Mouse (Mus musculus) natural killer cell, adult 2 months (primary cell): ENCODE data around the gene Sp6.

ENCODE experiments used
- DNase-seq, 2 experiments: peaks; one replicate each; pipeline ENCODE4 v3.0.0; 2022; ENCODE audit warnings: low spot score in 2 of 2

Gene Sp6

DNA sequence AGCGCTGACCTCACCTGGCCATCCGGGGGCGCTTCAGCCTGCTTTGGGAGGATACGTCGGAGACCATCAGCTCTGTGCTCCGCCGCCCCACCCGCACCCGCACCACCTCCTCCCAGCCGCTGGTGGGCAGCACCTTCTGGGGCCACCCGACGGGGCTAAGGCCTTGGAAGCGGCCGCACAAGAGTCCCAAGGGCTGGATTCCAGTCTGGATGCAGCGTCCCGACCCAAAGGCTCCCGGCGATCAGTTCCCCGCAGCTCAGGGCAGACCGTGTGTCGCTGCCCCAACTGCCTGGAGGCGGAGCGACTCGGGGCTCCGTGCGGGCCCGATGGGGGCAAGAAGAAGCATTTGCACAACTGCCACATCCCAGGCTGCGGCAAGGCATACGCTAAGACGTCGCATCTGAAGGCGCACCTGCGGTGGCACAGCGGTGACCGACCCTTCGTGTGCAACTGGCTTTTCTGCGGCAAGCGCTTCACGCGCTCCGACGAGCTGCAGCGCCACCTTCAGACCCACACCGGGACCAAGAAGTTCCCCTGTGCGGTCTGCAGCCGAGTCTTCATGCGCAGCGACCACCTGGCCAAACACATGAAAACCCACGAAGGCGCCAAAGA, 8.8 kb downstream of the Sp6 start:
- DNase-seq = peak; percentile 66 to 81

DNA sequence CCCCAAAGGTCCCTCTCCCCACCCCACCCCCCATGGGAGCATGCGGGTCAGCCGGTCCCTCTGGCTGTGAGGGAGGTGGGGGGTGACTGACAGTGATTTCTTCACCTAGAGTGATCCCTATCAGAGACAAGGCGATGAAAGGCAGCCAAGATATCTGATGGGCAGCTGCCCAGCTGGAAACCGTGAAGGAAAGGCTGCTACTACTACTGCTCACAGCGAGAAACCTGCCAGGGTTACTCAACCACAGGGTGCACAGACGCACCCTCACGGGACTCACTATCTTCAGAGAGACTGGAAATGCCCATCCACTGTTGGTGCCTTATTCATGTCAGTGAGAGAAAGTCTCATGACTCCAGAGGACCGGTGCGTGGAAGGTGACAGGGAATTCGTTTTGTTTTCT, 11.8 kb downstream of the Sp6 start:
- no peak for DNase-seq

DNA sequence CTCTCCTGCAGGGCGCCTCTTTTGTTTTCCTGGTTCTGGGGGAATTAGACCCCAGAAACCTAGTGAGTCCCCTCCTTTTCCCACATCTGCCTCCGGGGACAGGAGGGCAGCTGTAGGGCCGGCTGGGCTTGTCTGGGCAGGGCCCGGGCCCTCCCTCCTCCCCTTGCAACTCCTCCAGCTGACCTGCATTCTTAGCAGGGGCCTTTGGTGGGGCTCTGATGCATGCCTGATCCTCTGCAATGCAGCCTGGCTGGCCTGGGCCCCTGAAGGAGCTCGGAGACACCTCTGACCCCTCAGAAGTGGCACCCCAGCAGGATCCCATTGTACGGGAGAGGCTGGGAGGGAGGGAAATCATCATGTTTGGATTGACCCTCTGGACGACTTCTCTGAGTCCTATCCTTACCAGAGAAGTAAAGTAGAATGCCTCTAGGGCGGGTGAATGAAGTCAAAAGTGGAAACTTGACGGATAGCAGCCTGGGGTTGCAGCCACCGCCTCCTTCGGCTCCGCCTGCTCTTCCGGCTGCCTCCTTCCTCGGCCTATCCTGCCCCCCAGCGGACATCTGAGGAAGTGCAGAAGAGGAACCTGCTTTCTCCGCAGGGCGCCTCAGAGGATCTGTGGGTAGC, 12.6 kb downstream of the Sp6 start:
- DNase-seq = peak; percentile 83 to 90

DNA sequence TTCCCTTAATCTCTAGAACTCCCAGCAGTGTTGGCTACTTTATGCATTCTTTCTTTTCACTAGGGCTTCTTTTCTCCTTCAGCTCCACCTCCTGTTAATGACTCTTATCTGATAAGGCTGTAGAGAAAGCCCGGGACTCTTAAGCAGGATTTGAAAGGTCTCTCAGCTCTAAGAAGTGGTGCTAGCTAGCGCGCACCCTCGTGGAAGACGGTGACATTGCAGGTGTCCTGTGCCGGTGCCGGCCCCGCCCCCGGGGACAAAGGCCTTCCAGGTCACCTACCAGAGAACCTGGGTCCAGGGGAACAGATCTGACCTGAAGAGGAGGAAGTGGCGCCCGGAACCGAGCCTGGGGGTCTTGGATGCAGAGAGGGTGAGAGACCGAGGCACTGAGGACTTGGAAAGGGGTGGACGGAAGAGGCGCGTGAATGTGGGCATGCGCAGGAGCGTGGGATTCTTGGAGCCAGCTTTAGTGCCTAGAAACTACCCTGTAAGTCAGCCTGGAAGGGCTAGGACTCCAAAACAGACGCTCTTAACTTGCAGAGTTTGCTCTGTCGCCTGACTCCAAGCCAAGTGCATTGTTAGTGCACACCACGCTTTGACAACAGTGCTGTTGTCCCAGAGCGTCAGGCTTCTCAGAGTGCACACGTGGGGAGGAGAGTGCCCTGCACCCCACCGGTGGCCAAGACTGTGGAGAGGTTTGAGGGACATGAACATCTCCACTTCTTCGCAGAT, 16.7 kb downstream of the Sp6 start, which contains the start of gene Scrn2:
TSS of gene Scrn2 (plus strand) at position 253 of the 732 bp plus-strand sequence.
- peak; percentile 81 to 85 for DNase-seq

DNA sequence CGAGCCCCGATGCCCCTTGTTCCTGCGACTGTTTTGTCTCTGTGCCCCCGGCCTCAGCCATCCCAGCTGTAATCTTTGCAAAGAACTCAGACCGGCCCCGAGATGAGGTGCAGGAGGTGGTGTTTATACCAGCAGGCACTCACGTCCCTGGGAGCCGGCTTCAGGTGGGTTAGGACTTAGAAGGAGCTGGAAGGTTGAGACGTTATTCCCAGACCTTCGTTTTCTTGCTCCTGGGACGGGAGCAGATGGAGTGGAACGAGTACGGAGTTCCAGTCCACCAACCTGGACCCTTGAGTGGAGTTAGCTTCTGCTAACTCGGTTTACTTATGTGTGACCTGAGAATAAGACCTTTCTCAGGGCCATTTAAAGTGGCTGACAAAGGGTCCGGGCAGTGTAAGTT, 17.2 kb downstream of the Sp6 start:
- DNase-seq = no peak

DNA sequence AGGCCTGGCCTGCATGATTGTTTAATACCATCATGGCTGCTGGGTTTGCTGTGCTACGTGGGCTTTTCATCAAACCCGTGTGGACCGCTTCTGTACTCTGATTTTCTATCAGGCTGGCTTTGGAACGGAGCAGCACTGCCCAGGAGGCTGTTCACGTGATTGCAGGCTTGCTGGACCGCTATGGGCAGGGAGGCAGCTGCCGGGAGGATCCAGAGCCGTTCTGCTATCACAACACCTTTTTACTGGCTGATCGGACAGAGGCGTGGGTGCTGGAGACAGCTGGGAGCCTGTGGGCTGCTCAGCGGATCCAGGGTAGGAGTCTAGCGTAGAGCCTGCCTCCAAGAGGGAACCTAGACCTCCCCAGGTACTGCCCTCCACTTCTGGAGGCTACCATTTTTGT, 18.8 kb downstream of the Sp6 start:
- no peak for DNase-seq

DNA sequence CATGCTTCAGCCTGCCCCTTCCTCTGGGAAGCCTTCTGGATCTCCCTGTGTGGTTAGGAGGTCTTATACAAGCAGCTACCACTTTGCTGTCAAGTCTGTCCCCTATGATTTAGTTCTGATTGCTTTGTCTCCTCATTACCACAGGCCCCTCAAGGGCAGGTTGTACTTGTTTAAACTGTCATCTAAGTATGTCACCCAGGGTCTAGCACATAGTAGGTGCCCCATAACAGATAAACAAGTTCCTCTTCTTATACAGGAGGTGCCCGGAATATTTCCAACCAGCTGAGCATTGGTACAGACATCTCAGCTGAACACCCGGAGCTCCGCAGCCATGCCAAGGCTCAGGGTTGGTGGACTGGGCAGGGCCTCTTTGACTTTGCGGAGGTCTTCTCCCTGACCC, 19.3 kb downstream of the Sp6 start:
- DNase-seq = no peak

DNA sequence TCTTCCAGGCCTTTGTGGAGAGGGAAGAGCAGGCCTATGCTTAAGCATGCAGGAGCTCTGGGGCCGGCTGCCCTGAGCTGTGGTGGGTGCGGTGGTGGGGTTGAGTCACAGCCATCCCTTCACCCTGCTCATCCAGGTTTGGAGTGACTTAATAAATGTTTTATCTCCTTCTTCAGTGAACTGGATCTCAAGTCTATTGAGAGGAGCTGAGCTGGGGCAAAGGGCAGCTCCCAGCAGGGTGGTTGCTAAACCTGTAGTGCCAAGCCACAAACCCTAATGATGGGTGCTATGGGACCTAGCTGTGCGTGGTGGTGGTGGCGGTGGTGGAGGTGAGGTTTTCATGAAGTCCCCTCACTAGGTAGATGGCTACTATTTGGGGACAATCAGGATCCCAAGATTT, 20.6 kb downstream of the Sp6 start:
- DNase-seq = no peak

DNA sequence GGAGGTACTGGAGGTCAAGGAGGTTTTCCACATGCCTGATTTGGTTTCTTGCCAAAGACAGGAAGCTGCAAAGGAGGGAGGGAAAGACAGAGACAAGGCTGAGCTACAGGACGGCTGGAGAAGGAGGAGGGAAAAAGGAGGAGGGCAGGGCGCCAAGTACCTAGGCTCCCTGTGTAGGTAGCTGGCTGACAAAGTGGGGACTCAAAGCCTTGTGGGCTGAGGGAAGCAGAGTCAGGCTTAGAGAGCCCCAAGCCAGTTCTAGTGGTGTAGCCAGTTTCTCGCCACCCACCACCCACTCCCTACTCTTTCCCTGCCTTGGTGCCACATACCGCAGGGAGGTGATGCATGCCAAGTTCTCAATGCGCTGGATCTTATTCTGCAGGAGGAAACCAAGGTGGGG, 22.9 kb downstream of the Sp6 start:
- no peak for DNase-seq

DNA sequence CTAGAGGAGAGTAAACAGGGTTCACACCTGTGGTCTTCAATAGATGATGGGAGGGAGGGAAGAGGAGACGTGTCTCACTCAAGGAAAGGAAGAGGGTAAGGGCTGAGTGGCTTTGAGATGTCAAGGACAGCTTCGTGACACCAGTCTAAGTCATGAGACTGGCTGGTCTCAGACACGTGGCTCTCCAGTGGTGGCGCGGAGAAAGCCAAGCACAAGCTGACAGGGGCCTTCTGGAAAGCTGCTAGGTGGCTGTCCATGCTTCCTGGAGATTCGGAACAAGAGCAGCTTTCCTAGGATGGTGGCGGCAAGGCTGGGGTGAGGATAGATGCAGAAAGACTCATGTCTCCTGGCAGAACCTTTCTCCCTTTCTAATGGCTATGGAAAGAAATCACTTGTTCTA, 25.7 kb downstream of the Sp6 start:
- DNase-seq = no peak

DNA sequence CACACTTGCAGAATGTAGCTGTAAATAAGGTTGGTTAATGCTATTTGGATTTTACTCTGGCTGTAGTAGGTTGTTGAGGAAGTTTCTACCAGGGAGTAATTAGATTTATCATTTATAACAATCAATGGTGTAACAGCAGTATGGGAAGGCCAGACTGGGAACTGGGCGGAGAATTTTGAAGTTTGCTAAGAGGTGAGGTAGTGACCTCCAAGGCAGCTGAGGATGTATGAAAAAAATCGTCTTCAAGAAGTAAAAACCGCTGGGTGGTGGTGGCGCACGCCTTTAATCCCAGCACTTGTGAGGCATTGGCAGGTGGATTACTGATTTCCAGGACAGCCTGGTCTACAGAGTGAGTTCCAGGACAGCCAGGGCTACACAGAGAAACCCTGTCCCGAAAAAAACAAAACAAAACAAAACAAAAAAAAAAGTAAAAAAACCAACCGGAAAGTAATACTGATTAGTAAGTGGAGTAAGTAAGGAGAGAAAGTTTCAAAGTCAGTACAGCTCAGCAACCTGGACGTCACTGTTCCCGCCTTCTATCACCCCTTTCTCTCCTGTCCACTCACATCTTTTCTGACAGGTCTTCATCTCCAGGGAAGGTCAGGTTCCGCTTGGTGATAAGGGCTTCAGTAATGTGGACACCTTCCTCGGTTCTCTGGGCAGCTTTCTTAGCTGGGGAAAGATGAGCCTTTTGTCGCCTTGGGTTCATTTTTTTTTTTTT, 27.3 kb downstream of the Sp6 start:
- no peak for DNase-seq

DNA sequence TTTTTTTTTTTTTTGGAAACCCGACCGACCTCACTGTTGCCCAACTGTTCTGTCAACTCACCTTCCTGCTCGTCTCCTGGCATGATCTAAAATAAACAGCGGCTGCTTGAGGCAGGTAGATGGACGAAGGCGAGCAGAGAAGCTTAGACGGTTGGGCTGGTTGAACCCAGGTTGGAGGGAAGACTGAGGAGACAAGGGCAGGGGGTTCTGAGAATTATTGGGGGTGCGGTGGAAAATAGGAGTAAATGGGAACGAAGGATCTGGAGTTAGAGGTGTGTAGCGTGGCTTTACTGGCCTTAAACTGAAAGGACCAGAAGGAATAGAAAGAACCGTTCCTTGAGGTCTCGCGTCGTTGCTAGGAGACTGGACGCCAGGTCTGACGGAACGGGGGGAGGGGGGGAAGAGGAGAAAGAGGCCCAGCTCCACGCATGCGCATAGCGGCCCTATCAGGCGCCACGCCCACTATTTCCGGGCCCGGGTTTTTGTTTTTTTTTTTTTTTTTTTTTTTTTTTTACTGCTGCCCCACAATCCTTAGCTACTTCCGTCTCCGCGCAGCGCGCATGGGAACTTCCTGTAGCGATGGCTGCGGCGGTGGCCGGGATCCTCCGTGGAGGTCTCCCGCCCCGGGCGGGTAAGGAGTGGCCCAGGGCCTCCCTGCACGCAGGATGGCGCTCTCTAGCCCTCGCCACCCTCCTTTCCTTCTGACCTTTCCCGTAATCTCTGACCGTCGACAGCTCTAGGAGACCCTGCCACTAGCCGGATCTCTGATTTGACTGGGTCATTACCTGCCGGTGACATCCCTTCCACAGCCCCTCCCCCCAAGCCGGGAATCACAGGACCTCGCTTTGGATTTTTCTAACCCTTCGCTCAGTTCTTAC, 28.1 kb downstream of the Sp6 start, which contains the start of the genes Lrrc46 and Mrpl10:
TSS of gene Lrrc46 (minus strand) at position 386 of the 878 bp plus-strand sequence.
TSS of gene Mrpl10 (plus strand) at position 539 of the 878 bp plus-strand sequence.
- DNase-seq = peak; percentile 83 to 89

DNA sequence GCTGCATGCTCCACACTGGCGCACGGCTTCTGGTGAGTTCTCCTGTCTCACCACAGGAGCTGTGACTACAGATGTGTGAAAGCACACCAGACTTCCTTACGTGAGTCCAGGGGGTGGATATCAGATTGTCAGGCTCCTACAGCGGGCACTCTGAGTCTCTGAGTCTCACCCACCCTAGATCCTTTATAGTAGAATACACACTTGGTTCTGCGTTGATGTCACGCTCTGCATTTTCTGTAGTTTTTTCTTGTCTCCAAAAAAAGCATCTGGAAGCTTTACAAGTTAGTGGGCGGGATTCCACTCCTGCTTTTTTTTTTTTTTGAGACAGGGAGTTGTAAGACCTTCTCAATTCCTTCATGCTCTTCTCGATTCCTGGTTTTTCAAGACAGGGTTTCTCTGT, 31.7 kb downstream of the Sp6 start:
- DNase-seq = no peak

DNA sequence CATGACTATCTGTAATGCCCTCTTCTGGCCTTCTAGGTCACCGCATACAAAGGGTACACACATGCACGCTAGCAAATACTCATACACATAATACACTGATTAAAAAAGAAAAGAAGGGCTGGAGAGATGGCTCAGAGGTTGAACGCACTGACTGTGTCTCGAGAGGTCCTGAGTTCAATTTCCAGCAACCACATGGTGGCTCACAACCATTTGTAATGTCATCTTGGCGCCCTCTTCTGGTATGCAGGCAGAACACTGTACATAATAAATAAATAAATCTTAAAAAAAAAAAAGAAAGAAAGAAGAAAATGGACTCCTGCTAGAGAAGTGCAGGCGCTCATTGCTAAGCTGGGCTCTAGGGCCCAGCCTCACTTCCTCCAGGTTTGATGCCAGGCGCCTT, 32.7 kb downstream of the Sp6 start:
- DNase-seq = peak in 1 of 2 experiments; percentile 28

DNA sequence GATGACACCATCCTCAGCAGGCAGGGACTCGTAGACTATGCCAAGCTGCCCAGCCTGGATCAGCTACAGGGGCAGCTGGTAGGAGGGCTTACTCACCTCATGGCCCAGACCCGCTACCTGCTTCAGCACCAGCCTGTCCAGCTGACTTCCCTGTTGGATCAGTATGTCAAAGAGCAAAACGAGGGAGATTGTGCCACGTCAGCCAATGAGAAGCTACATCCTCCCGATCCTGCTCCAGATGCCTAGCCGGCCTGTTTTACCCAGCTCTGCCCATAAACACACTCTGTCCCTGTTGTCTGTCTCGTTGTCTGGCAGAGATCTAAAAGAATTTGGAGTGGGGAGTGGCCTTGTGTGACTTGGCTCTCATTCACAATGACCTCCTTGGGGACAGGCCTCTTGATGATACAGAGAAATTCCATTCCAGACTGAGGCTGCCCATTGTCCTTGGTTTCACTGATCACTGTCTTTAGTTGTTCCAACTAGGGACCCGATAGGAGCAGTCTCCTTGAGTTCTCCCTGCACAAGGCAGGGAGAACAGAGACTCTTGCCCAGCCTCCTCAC, 35.0 kb downstream of the Sp6 start:
- no peak for DNase-seq

DNA sequence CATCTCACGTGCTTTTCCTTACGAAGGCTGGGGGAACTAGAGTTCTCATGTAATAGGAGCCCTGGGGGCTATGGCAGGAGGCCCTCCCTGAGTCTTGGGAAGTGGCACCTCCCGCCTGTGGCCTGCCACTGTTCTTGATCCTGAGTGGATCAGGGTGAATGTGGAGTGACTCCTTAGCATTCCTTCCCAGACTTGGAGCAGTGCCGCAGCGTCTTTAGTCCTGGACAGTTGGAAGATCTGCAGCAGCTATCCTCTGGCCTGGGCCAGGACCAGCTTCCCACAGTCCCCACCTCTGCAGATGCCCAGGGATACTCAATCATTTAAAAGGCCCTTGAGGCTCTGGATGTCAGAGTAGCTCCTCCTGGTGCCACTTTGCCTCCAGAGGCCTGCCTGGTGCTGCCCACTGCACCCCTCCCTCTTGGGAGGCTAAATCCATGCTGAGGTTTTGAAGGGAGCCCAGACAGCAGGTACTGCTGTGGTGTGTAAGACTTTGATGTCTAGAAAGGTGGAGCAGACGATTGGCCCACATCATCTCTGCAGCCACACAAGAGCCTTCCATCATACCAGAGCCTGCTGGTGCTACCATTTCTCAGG, 36.4 kb downstream of the Sp6 start:
- DNase-seq = no peak

DNA sequence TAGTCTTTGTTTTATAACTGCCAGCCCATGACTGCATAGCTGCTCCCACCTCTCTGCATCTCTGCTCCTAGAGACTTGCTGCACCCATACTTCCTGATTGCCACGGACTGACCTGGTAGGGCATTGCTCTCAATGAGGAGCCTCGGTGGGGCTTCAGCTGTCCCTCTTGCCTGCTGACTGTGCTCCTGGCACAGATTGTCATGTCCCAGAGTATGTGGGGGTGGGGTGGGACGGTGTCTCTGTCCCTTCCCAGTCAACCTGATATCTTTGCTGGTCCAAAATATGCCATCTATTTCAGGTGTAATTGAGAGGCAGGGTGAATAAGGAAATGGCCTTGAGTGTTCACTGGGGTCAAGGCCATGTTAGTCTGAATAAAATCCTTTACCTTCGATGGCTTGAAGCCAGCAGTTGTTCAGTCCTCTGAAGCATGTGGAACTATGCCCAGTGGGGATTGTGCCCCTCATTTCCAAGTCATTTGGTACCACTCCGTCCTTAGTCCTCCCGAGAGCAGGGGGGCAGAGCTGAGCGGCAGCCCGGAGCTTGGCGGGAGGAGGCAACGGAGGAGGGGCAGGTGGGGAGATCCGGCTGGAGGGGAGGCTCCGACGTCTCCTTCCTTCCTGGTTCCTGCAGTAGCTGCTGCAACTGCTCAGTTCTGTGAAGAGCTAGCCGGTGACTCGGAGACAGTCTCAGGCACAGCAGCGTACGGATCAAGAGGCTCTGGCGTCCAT, 37.2 kb downstream of the Sp6 start, which contains the start of gene Osbpl7:
TSS of gene Osbpl7 (plus strand) at position 413 of the 728 bp plus-strand sequence.
- DNase-seq = peak; percentile 55 to 64

DNA sequence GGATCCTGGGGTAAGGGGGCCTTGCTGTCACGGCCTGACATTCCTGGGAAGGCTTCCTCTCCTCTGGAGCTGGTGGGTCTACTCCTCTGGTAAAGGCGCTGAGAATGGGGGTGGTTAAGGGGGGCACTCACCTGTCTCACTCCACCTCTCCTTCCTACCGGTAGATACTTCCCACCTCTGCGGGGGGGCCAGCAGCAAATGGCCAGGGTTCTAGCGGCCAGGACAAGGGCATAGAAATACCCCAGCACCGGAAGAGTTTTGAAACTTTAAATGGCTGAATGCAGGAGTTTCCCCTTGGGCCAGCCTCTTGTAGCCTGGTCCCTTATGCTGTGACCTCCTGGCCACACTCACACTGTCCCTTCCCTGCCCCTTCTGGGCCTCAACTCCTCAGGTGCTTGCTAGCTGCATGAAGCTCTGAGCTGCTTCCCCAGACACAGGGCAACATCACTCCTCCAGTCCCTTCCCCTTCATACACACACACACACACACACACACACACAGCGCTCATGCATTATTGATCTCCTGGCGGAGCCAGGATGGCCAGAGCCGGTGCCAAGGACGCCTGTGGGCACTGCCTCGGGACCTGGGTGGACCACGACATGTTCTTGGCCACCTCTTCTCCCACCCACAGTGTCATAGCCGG, 37.9 kb downstream of the Sp6 start:
- DNase-seq = peak in 1 of 2 experiments; percentile 25

DNA sequence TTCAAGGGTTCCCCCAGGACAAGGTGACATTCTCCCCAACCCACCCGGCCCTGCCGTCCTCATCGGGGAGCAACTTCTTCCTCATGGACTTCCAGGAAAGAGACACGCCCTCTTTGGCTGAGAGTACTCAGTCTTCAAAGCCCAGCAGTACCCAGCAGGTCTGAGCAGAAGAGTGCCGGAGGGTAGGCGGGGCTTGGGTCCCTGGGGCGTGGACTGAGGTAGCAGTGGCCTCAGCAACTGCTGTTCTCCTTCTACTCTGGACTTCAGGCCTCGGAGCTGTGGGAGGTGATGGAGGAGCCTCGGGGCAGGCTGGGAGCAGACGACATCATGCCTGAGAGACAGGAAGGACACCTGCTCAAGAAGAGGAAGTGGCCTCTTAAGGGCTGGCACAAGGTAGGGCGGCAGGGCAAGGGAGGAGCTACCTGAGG, 39.0 kb downstream of the Sp6 start:
- peak in 1 of 2 experiments; percentile 21 for DNase-seq
